Mouse (Mus musculus): ENCODE measurements around the gene Cacnb3. TPM values are rescaled to one million over a fixed set of nuclear protein-coding genes. Genes with fewer than 3 reads are reported as not detected.

The Cacnb3 gene
- polyA plus RNA-seq, 1 experiment, result 112 TPM

GRCm38 (mm10) chr15:98606051-98606536, 24.5 kb upstream of the Cacnb3 start:
- H3K36me3 ChIP-seq (ENCODE audit: control insufficient read depth, insufficient read depth), result peaks cover 28% of the 10 kb centered on the region
- peaks cover 31% of the 10 kb centered on the region for H3K79me3 ChIP-seq (ENCODE audit: low read depth)
- no peaks in the 10 kb centered on the region for H3K27me3 ChIP-seq (ENCODE audit: control insufficient read depth, insufficient read depth, insufficient read length)
- peaks cover 72% of the 10 kb centered on the region for H3K79me2 ChIP-seq (ENCODE audit: control insufficient read depth, insufficient read depth)
- TF ChIP-seq MYOD1 (IDR thresholded peaks at IDR 0.05; ENCODE audit: control insufficient read depth, insufficient read length, low read depth) (no peak), MAX (IDR thresholded peaks at IDR 0.05) (no peak), CEBPB (IDR thresholded peaks at IDR 0.05; ENCODE audit: low read depth) (no peak)
- H3ac ChIP-seq (ENCODE audit: control insufficient read depth, insufficient read length, low read depth), result no peak overlapping the region
- H3K4me3 ChIP-seq (ENCODE audit: insufficient read depth, poor library complexity, severe bottlenecking), result no peak overlapping the region

GRCm38 (mm10) chr15:98606739-98607138, 23.9 kb upstream of the Cacnb3 start:
- peaks cover 21% of the 10 kb centered on the region for H3K36me3 ChIP-seq (ENCODE audit: control insufficient read depth, insufficient read depth)

DNA sequence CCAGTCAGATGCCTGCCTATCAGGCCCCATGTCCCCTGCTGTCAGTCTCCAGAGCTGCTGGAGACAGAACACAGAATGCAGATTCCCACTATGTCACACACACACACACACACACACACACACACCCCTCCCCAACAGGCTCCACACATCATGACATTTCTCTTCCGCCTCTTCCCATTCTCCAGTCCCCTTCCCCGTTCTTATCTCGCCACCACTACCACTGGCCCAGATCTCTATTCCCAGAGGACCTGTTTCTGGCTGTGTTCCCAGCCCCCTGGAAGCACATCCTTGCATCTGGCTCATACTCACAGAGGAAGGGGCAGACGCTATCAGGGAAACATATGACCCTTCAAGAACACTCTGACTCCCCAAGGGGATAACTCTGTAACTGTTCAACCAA, 23.1 kb upstream of the Cacnb3 start:
- H3K79me3 ChIP-seq (ENCODE audit: low read depth), result peaks cover 27% of the 10 kb centered on the region
- peaks cover 64% of the 10 kb centered on the region for H3K79me2 ChIP-seq (ENCODE audit: control insufficient read depth, insufficient read depth)
- TF ChIP-seq USF1 (IDR thresholded peaks at IDR 0.05; ENCODE audit: low read depth), result no peak
- TF ChIP-seq MAX (IDR thresholded peaks at IDR 0.05), result no peak
- no peak for TF ChIP-seq CTCF (IDR thresholded peaks at IDR 0.05; ENCODE audit: control insufficient read depth, insufficient read depth, insufficient read length)
- TF ChIP-seq MYOD1 (IDR thresholded peaks at IDR 0.05; ENCODE audit: control insufficient read depth, insufficient read length, low read depth), result no peak
- no peak for TF ChIP-seq MYOG (IDR thresholded peaks at IDR 0.05; ENCODE audit: control insufficient read depth, extremely low read depth, insufficient read length)
- no peak for TF ChIP-seq CEBPB (IDR thresholded peaks at IDR 0.05; ENCODE audit: low read depth)
- TF ChIP-seq FOSL1 (IDR thresholded peaks at IDR 0.05; ENCODE audit: insufficient read depth, low read length, poor library complexity, severe bottlenecking), result no peak
- H3ac ChIP-seq (ENCODE audit: control insufficient read depth, insufficient read length, low read depth), result no peak overlapping the region
- peaks cover 17% of the 10 kb centered on the region for H3K36me3 ChIP-seq (ENCODE audit: control insufficient read depth, insufficient read depth)
- H3K27me3 ChIP-seq (ENCODE audit: control insufficient read depth, insufficient read depth, insufficient read length), result no peaks in the 10 kb centered on the region
- H3K4me3 ChIP-seq (ENCODE audit: insufficient read depth, poor library complexity, severe bottlenecking), result peak overlapping the region; percentile 63

More at GRCm38 (mm10) chr15:98606739-98607138, 23.9 kb upstream of the Cacnb3 start:
- Histone ChIP-seq H3K79me3 (ENCODE audit: low read depth) (peaks cover 29% of the 10 kb centered on the region), H3ac (ENCODE audit: control insufficient read depth, insufficient read length, low read depth) (no peak overlapping the region), H3K79me2 (ENCODE audit: control insufficient read depth, insufficient read depth) (peaks cover 66% of the 10 kb centered on the region), H3K4me3 (ENCODE audit: insufficient read depth, poor library complexity, severe bottlenecking) (no peak overlapping the region), H3K27me3 (ENCODE audit: control insufficient read depth, insufficient read depth, insufficient read length) (no peaks in the 10 kb centered on the region)
- no peak for TF ChIP-seq MYOD1 (IDR thresholded peaks at IDR 0.05; ENCODE audit: control insufficient read depth, insufficient read length, low read depth)
- no peak for TF ChIP-seq USF1 (IDR thresholded peaks at IDR 0.05; ENCODE audit: low read depth)
- no peak for TF ChIP-seq CTCF (IDR thresholded peaks at IDR 0.05; ENCODE audit: control insufficient read depth, insufficient read depth, insufficient read length)
- TF ChIP-seq MYOG (IDR thresholded peaks at IDR 0.05; ENCODE audit: control insufficient read depth, extremely low read depth, insufficient read length), result no peak
- TF ChIP-seq FOSL1 (IDR thresholded peaks at IDR 0.05; ENCODE audit: insufficient read depth, low read length, poor library complexity, severe bottlenecking), result no peak
- TF ChIP-seq CEBPB (IDR thresholded peaks at IDR 0.05; ENCODE audit: low read depth), result no peak
- no peak for TF ChIP-seq MAX (IDR thresholded peaks at IDR 0.05)

- TF ChIP-seq MYOD1 (IDR thresholded peaks at IDR 0.05; ENCODE audit: control insufficient read depth, insufficient read length, low read depth), result no peak
- TF ChIP-seq FOSL1 (IDR thresholded peaks at IDR 0.05; ENCODE audit: insufficient read depth, low read length, poor library complexity, severe bottlenecking), result no peak
- TF ChIP-seq MAX (IDR thresholded peaks at IDR 0.05), result no peak
- TF ChIP-seq CTCF (IDR thresholded peaks at IDR 0.05; ENCODE audit: control insufficient read depth, insufficient read depth, insufficient read length), result no peak
- TF ChIP-seq USF1 (IDR thresholded peaks at IDR 0.05; ENCODE audit: low read depth), result no peak
- no peak for TF ChIP-seq CEBPB (IDR thresholded peaks at IDR 0.05; ENCODE audit: low read depth)
- TF ChIP-seq MYOG (IDR thresholded peaks at IDR 0.05; ENCODE audit: control insufficient read depth, extremely low read depth, insufficient read length), result no peak
- no peaks in the 10 kb centered on the region for H3K27me3 ChIP-seq (ENCODE audit: control insufficient read depth, insufficient read depth, insufficient read length)
- H3K4me3 ChIP-seq (ENCODE audit: insufficient read depth, poor library complexity, severe bottlenecking), result peak overlapping the region; percentile 63
- H3K79me3 ChIP-seq (ENCODE audit: low read depth), result peaks cover 27% of the 10 kb centered on the region
- peaks cover 14% of the 10 kb centered on the region for H3K36me3 ChIP-seq (ENCODE audit: control insufficient read depth, insufficient read depth)
- peaks cover 58% of the 10 kb centered on the region for H3K79me2 ChIP-seq (ENCODE audit: control insufficient read depth, insufficient read depth)
- H3ac ChIP-seq (ENCODE audit: control insufficient read depth, insufficient read length, low read depth), result peak overlapping the region; percentile 90
These were observed 22.4 kb upstream of the Cacnb3 start for GRCm38 (mm10) chr15:98608058-98608783.

- TF ChIP-seq CTCF (IDR thresholded peaks at IDR 0.05; ENCODE audit: control insufficient read depth, insufficient read depth, insufficient read length) (no peak), MAX (IDR thresholded peaks at IDR 0.05) (no peak), MYOG (IDR thresholded peaks at IDR 0.05; ENCODE audit: control insufficient read depth, extremely low read depth, insufficient read length) (no peak), FOSL1 (IDR thresholded peaks at IDR 0.05; ENCODE audit: insufficient read depth, low read length, poor library complexity, severe bottlenecking) (no peak), MYOD1 (IDR thresholded peaks at IDR 0.05; ENCODE audit: control insufficient read depth, insufficient read length, low read depth) (no peak), CEBPB (IDR thresholded peaks at IDR 0.05; ENCODE audit: low read depth) (no peak), USF1 (IDR thresholded peaks at IDR 0.05; ENCODE audit: low read depth) (no peak)
These were observed 21.8 kb upstream of the Cacnb3 start for GRCm38 (mm10) chr15:98608784-98609250.

More at GRCm38 (mm10) chr15:98608784-98609250, 21.8 kb upstream of the Cacnb3 start:
- no peaks in the 10 kb centered on the region for H3K27me3 ChIP-seq (ENCODE audit: control insufficient read depth, insufficient read depth, insufficient read length)
- peaks cover 52% of the 10 kb centered on the region for H3K79me2 ChIP-seq (ENCODE audit: control insufficient read depth, insufficient read depth)
- peak overlapping the region; percentile 90 for H3ac ChIP-seq (ENCODE audit: control insufficient read depth, insufficient read length, low read depth)
- H3K79me3 ChIP-seq (ENCODE audit: low read depth), result peaks cover 27% of the 10 kb centered on the region
- H3K36me3 ChIP-seq (ENCODE audit: control insufficient read depth, insufficient read depth), result peaks cover 8% of the 10 kb centered on the region
- H3K4me3 ChIP-seq (ENCODE audit: insufficient read depth, poor library complexity, severe bottlenecking), result peak overlapping the region; percentile 63
